Mouse (Mus musculus): Measurements from ENCODE around the gene Crocc2.

Crocc2 gene

DNA sequence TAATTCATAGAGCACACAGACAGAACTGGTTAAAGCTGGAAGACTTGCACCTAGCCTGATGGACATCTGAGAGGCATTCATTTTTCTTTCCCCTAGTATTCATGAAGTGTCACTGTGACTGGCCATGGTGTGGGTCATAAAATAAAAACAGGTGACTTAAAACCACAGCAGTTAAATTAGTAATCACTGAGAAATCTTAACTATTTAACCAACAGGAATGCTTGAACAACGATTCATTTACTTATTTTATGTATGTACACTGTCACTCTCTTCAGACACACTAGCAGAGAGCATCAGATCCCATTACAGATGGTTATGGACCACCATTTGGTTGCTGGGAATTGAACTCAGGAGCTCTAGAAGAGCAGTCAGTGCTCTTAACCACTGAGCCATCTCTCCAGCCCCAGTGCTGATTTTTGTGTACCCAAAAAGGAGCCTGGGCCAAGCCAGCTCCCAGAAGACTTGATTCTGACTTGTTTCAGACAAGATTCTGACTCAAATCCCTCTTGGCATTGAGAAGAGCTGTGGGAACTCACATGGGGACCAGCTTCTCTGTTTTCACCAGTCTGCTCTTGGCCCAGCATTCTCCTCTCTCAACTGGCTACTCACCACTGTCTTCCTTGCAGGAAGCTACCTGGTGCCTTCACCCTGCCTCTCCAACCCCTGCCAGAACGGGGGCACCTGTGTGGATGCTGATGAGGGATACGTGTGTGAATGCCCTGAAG is 102.2 kb downstream of the Crocc2 start:
- DNase-seq (ENCODE audit: low spot score in 2 of 2) = no peak

- no peak for DNase-seq (ENCODE audit: low spot score in 2 of 2)
These were observed 103.2 kb downstream of the Crocc2 start for GRCm38 (mm10) chr1:93271751-93272150.

GRCm38 (mm10) chr1:93272409-93272821 is 103.9 kb downstream of the Crocc2 start:
- no peak for DNase-seq (ENCODE audit: low spot score in 2 of 2)

DNA sequence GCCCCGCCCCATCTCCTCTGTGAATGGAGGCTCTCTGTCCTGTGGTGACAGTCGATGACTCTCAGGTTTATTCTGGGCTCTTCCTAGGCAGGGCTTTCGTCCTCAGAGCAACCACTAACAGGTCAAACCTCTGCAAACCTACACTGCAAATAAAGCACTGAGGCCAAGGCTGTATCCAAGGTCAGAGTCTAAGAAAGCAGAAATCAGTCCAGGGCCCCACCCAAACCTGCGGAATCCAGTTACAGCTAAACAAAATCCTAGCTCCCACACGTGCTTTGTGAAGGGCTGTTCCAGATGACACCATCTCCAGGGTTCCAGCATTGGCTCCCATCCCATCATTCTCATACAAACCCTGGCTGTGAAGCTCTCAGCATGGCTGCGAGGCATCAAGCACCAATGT is 107.0 kb downstream of the Crocc2 start:
- no peak for DNase-seq (ENCODE audit: low spot score in 2 of 2)

DNA sequence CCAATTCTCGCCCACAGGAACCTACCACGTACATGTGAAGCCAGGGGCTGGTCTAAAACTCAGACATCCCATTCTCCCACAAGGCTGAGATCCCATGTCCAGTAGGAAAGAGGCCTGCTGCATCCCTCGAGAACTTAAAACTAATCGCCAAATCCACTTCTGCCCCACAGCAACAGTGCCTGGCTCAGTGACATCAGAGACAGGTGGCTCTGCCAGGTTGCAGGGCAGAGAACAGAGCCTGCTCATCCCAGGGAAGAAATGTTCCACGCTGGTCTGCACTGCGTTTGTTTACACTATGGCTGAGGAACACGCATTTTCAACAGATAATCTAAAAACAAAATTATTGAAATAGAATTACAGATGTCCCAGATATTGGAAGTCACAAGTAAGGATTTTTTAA is 108.5 kb downstream of the Crocc2 start:
- DNase-seq (ENCODE audit: low spot score in 2 of 2) = no peak
